Mouse (Mus musculus): ENCODE data around the gene A030005L19Rik. TPM values are rescaled to one million over a fixed set of nuclear protein-coding genes. Genes with fewer than 3 reads are reported as not detected.
A peak's percentile ranks its signal among the peaks of the same experiment; 100 is the strongest.
"Not testable (repeated sequence)": the region's sequence is repeated elsewhere in the genome, so short reads cannot be mapped to it uniquely, and the experiment has no call there.

The A030005L19Rik gene
- not detected in 2 replicates for polyA plus RNA-seq (2016; fragmentation: Nextera tagmentation; extraction: Ambion mirVana)

- Histone ChIP-seq H3K27me3 (no peaks in the 10 kb centered on the region), H3K9ac (replicated peaks) (no peak within 1 kb of the TSS), H3K36me3 (no peaks in the 10 kb centered on the region), H3K4me2 (replicated peaks) (no peak within 1 kb of the TSS), H3K4me1 (no peaks in the 10 kb centered on the region), H3K4me3 (no peak within 1 kb of the TSS), H3K9me3 (no peaks in the 10 kb centered on the region), H3K27ac (replicated peaks) (no peak within 1 kb of the TSS)
- WGBS, result 93% methylated on average over 3 of the region's 3 CpGs
- ATAC-seq (ENCODE audit: low FRiP score, low read depth), result no peak
Measured at GRCm38 (mm10) chr1:82913025-82913424, at the start of gene A030005L19Rik. Gene A030005L19Rik (plus strand): TSS chr1:82913325.

- 84% methylated on average over 3 of the region's 3 CpGs for WGBS
- Histone ChIP-seq H3K4me2 (replicated peaks) (no peak overlapping the region), H3K4me1 (peaks cover 2% of the 10 kb centered on the region; the same call in 1 of the 2 replicates), H3K27me3 (no peaks in the 10 kb centered on the region), H3K9me3 (no peaks in the 10 kb centered on the region), H3K27ac (replicated peaks) (no peak overlapping the region), H3K36me3 (peaks cover 27% of the 10 kb centered on the region), H3K9ac (replicated peaks) (no peak overlapping the region), H3K4me3 (no peak overlapping the region)
- ATAC-seq (ENCODE audit: low FRiP score, low read depth), result no peak
Measured at GRCm38 (mm10) chr1:82870202-82870601, 42.9 kb upstream of the A030005L19Rik start.

GRCm38 (mm10) chr1:82879172-82879571, 34.0 kb upstream of the A030005L19Rik start:
- WGBS, result 80% methylated on average over 2 of the region's 2 CpGs
- H3K4me1 ChIP-seq, result no peaks in the 10 kb centered on the region
- H3K36me3 ChIP-seq, result peaks cover 39% of the 10 kb centered on the region
- H3K4me3 ChIP-seq, result no peak overlapping the region
- ATAC-seq (ENCODE audit: low FRiP score, low read depth), result no peak
- no peaks in the 10 kb centered on the region for H3K9me3 ChIP-seq
- H3K4me2 ChIP-seq (replicated peaks), result no peak overlapping the region
- H3K27me3 ChIP-seq, result no peaks in the 10 kb centered on the region
- no peak overlapping the region for H3K9ac ChIP-seq (replicated peaks)
- no peak overlapping the region for H3K27ac ChIP-seq (replicated peaks)

- Histone ChIP-seq H3K9ac (replicated peaks) (no peak overlapping the region), H3K36me3 (peaks cover 36% of the 10 kb centered on the region), H3K27ac (replicated peaks) (no peak overlapping the region), H3K9me3 (no peaks in the 10 kb centered on the region), H3K4me2 (replicated peaks) (no peak overlapping the region), H3K4me3 (no peak overlapping the region), H3K4me1 (no peaks in the 10 kb centered on the region), H3K27me3 (no peaks in the 10 kb centered on the region)
- no peak for ATAC-seq (ENCODE audit: low FRiP score, low read depth)
- 65% methylated on average over 8 of the region's 8 CpGs for WGBS
Measured at GRCm38 (mm10) chr1:82880196-82880595, 32.9 kb upstream of the A030005L19Rik start.

- H3K36me3 ChIP-seq, result peaks cover 27% of the 10 kb centered on the region
- H3K27ac ChIP-seq (replicated peaks), result no peak overlapping the region
- WGBS, result 96% methylated on average over 7 of the region's 7 CpGs
- H3K9ac ChIP-seq (replicated peaks), result no peak overlapping the region
- ATAC-seq (ENCODE audit: low FRiP score, low read depth), result no peak
- H3K4me1 ChIP-seq, result no peaks in the 10 kb centered on the region
- H3K4me2 ChIP-seq (replicated peaks), result no peak overlapping the region
- H3K4me3 ChIP-seq, result no peak overlapping the region
- H3K27me3 ChIP-seq, result no peaks in the 10 kb centered on the region
- H3K9me3 ChIP-seq, result no peaks in the 10 kb centered on the region
Measured at GRCm38 (mm10) chr1:82893269-82893668, 19.9 kb upstream of the A030005L19Rik start.

- ATAC-seq (ENCODE audit: low FRiP score, low read depth), result no peak
- H3K27me3 ChIP-seq, result no peaks in the 10 kb centered on the region
- no peak overlapping the region for H3K27ac ChIP-seq (replicated peaks)
- no peak overlapping the region for H3K4me3 ChIP-seq
- H3K36me3 ChIP-seq, result peaks cover 33% of the 10 kb centered on the region
- no peaks in the 10 kb centered on the region for H3K9me3 ChIP-seq
- H3K4me2 ChIP-seq (replicated peaks), result no peak overlapping the region
- WGBS, result 96% methylated on average over 1 of the region's 1 CpGs
- H3K9ac ChIP-seq (replicated peaks), result no peak overlapping the region
- peaks cover 6% of the 10 kb centered on the region; the same call in 1 of the 2 replicates for H3K4me1 ChIP-seq
Measured at GRCm38 (mm10) chr1:82900567-82900966, 12.6 kb upstream of the A030005L19Rik start.

GRCm38 (mm10) chr1:82901201-82901600, 11.9 kb upstream of the A030005L19Rik start:
- WGBS, result 90% methylated on average over 3 of the region's 3 CpGs
- peaks cover 7% of the 10 kb centered on the region; the same call in 1 of the 2 replicates for H3K4me1 ChIP-seq
- H3K9ac ChIP-seq (replicated peaks), result no peak overlapping the region
- peaks cover 33% of the 10 kb centered on the region for H3K36me3 ChIP-seq
- H3K27ac ChIP-seq (replicated peaks), result no peak overlapping the region
- no peak for ATAC-seq (ENCODE audit: low FRiP score, low read depth)
- H3K4me2 ChIP-seq (replicated peaks), result no peak overlapping the region
- H3K9me3 ChIP-seq, result no peaks in the 10 kb centered on the region
- H3K27me3 ChIP-seq, result no peaks in the 10 kb centered on the region
- no peak overlapping the region for H3K4me3 ChIP-seq

- Histone ChIP-seq H3K27me3 (no peaks in the 10 kb centered on the region), H3K36me3 (peaks cover 26% of the 10 kb centered on the region), H3K9me3 (no peaks in the 10 kb centered on the region), H3K4me3 (no peak overlapping the region), H3K27ac (replicated peaks) (no peak overlapping the region), H3K4me2 (replicated peaks) (no peak overlapping the region), H3K4me1 (peaks cover 7% of the 10 kb centered on the region; the same call in 1 of the 2 replicates), H3K9ac (replicated peaks) (no peak overlapping the region)
- WGBS, result 56% methylated on average over 3 of the region's 3 CpGs
- ATAC-seq (ENCODE audit: low FRiP score, low read depth), result 0 out of 2 replicates have a peak, but pooled peaks have one; percentile 14
Measured at GRCm38 (mm10) chr1:82905886-82906285, 7.2 kb upstream of the A030005L19Rik start.

GRCm38 (mm10) chr1:82913434-82913833, 309 bp downstream of the A030005L19Rik start:
- H3K9me3 ChIP-seq; H3K27me3 ChIP-seq; H3K9ac ChIP-seq (replicated peaks); H3K27ac ChIP-seq (replicated peaks); H3K4me1 ChIP-seq; H3K36me3 ChIP-seq; H3K4me3 ChIP-seq; H3K4me2 ChIP-seq (replicated peaks); ATAC-seq (ENCODE audit: low FRiP score, low read depth): not testable (repeated sequence)
- WGBS, result 95% methylated on average over 4 of the region's 5 CpGs

GRCm38 (mm10) chr1:82924650-82925049, 11.5 kb downstream of the A030005L19Rik start, which contains the start of gene A030014E15Rik:
Gene A030014E15Rik (plus strand): TSS chr1:82924917.
- Histone ChIP-seq H3K4me1 (no peaks in the 10 kb centered on the region), H3K36me3 (no peaks in the 10 kb centered on the region), H3K9ac (replicated peaks) (no peak within 1 kb of the TSS), H3K4me2 (replicated peaks) (no peak within 1 kb of the TSS), H3K4me3 (no peak within 1 kb of the TSS), H3K9me3 (no peaks in the 10 kb centered on the region), H3K27ac (replicated peaks) (no peak within 1 kb of the TSS), H3K27me3 (no peaks in the 10 kb centered on the region)
- WGBS, result 95% methylated on average over 6 of the region's 6 CpGs
- no peak for ATAC-seq (ENCODE audit: low FRiP score, low read depth)

GRCm38 (mm10) chr1:82930558-82930957, 17.4 kb downstream of the A030005L19Rik start:
- not testable (repeated sequence) for ATAC-seq (ENCODE audit: low FRiP score, low read depth); H3K4me2 ChIP-seq (replicated peaks); H3K9me3 ChIP-seq; H3K9ac ChIP-seq (replicated peaks); H3K4me3 ChIP-seq; H3K4me1 ChIP-seq; H3K36me3 ChIP-seq; H3K27me3 ChIP-seq; H3K27ac ChIP-seq (replicated peaks)
- 97% methylated on average over 2 of the region's 3 CpGs for WGBS

- H3K4me3 ChIP-seq; H3K4me1 ChIP-seq; H3K27ac ChIP-seq (replicated peaks); H3K9ac ChIP-seq (replicated peaks); H3K27me3 ChIP-seq; H3K9me3 ChIP-seq; ATAC-seq (ENCODE audit: low FRiP score, low read depth); H3K4me2 ChIP-seq (replicated peaks); H3K36me3 ChIP-seq: not testable (repeated sequence)
- no CpG with 5 or more reads among the region's 6 CpGs for WGBS
Measured at GRCm38 (mm10) chr1:82931326-82931725, 18.2 kb downstream of the A030005L19Rik start, which contains the start of gene Gm6217. Gene Gm6217 (minus strand): TSS chr1:82931399.

- WGBS, result 93% methylated on average over 5 of the region's 5 CpGs
- Histone ChIP-seq H3K4me1 (no peaks in the 10 kb centered on the region), H3K4me2 (replicated peaks) (no peak overlapping the region), H3K36me3 (no peaks in the 10 kb centered on the region), H3K27ac (replicated peaks) (no peak overlapping the region), H3K27me3 (no peaks in the 10 kb centered on the region), H3K9ac (replicated peaks) (no peak overlapping the region), H3K4me3 (no peak overlapping the region), H3K9me3 (0 out of 2 replicates have a peak, but pooled peaks cover 2% of the 10 kb centered on the region)
- no peak for ATAC-seq (ENCODE audit: low FRiP score, low read depth)
Measured at GRCm38 (mm10) chr1:82938666-82939065, 25.5 kb downstream of the A030005L19Rik start.
